Comparison of ENCODE assay signal across 17 mouse cellular contexts in genomic region chr11:121138732-121139131, GRCm38 (mm10). TPM values are rescaled to one million over a fixed set of nuclear protein-coding genes. Genes with fewer than 3 reads are reported as not detected.
DNase-seq lines count a peak whose midpoint lies in the region; ATAC-seq and TF ChIP-seq lines count a peak whose summit lies in the region.
"Had no signal": no experiment of that assay in that cellular context is flagged by ENCODE, and none has a peak within 500 bp of the region (broad histone marks: within the 10 kb centered on the region; RNA-seq: fewer than 3 reads in every experiment).

No protein-coding gene starts in this region.

- peak; percentile 28 for DNase-seq in adrenal gland, postnatal 14 days
- no peak for DNase-seq in adrenal gland, postnatal 4 days (ENCODE audit: low spot score in 2 of 2)
- DNase-seq in lung, embryonic 14.5 days: peak; percentile 17
- no peak for DNase-seq in lung, postnatal 25 days (ENCODE audit: low spot score)
- DNase-seq: thymus, postnatal 14 days had no signal

- 45% methylated on average over 6 of the region's 6 CpGs for WGBS in intestine, postnatal 0 days
- 52% methylated on average over 6 of the region's 6 CpGs for WGBS in intestine, embryonic 16.5 days
- 40% methylated on average over 6 of the region's 6 CpGs for WGBS in lung, embryonic 14.5 days
- WGBS in forebrain, embryonic 16.5 days: 49% methylated on average over 6 of the region's 6 CpGs

- H3K27me3 ChIP-seq in intestine, postnatal 0 days (replicated peaks; ENCODE audit: control insufficient read depth, insufficient read depth, low read length): no peaks in the 10 kb centered on the region
- 0 out of 2 replicates have a peak, but pooled peaks cover 2% of the 10 kb centered on the region for H3K27me3 ChIP-seq in intestine, embryonic 16.5 days (replicated peaks; ENCODE audit: control insufficient read depth, insufficient read depth, low read length)
- no peaks in the 10 kb centered on the region for H3K27me3 ChIP-seq in lung, embryonic 14.5 days (ENCODE audit: insufficient read depth, low read length)
- no peaks in the 10 kb centered on the region for H3K27me3 ChIP-seq in forebrain, embryonic 16.5 days (replicated peaks; ENCODE audit: control insufficient read depth, insufficient read depth, low read length)

- H3K4me2 ChIP-seq in intestine, postnatal 0 days (replicated peaks; ENCODE audit: low read depth): no peak overlapping the region
- no peak overlapping the region for H3K4me2 ChIP-seq in intestine, embryonic 16.5 days (ENCODE audit: low read depth, low read length)
- H3K4me2 ChIP-seq in lung, embryonic 14.5 days: no peak overlapping the region
- no peak overlapping the region for H3K4me2 ChIP-seq in forebrain, embryonic 16.5 days (ENCODE audit: low read length)
- H3K4me2 ChIP-seq: heart, embryonic 15.5 days had no signal

- peak; percentile 61 for TF ChIP-seq CTCF in intestine, postnatal 0 days (IDR thresholded peaks at IDR 0.05; ENCODE audit: low read depth)
- peak; percentile 39 for TF ChIP-seq CTCF in lung, embryonic 14.5 days (IDR thresholded peaks at IDR 0.05; ENCODE audit: low read depth)

- no peak overlapping the region for H3K9ac ChIP-seq in intestine, postnatal 0 days (ENCODE audit: low read depth, low read length)
- H3K9ac ChIP-seq in intestine, embryonic 16.5 days (ENCODE audit: low read depth, low read length): no peak overlapping the region
- H3K9ac ChIP-seq in lung, embryonic 14.5 days: no peak overlapping the region
- no peak overlapping the region for H3K9ac ChIP-seq in forebrain, embryonic 16.5 days (replicated peaks; ENCODE audit: low read depth, low read length)
- H3K9ac ChIP-seq: heart, embryonic 15.5 days had no signal

- no peaks in the 10 kb centered on the region for H3K9me3 ChIP-seq in intestine, postnatal 0 days (ENCODE audit: control insufficient read depth)
- no peaks in the 10 kb centered on the region for H3K9me3 ChIP-seq in intestine, embryonic 16.5 days (ENCODE audit: control insufficient read depth, low read length)
- H3K9me3 ChIP-seq in lung, embryonic 14.5 days (ENCODE audit: low read depth, low read length): no peaks in the 10 kb centered on the region
- H3K9me3 ChIP-seq in forebrain, embryonic 16.5 days (ENCODE audit: control insufficient read depth, low read length): no peaks in the 10 kb centered on the region
- H3K9me3 ChIP-seq: G1E; heart, embryonic 15.5 days had no signal

- no peak overlapping the region for H3K27ac ChIP-seq in intestine, postnatal 0 days (ENCODE audit: low read depth, low read length)
- no peak overlapping the region for H3K27ac ChIP-seq in intestine, embryonic 16.5 days (ENCODE audit: low read length)
- H3K27ac ChIP-seq in lung, embryonic 14.5 days (ENCODE audit: low read depth): no peak overlapping the region
- no peak overlapping the region for H3K27ac ChIP-seq in forebrain, embryonic 16.5 days (ENCODE audit: low read length)
- H3K27ac ChIP-seq: heart, embryonic 15.5 days had no signal

- H3K36me3 ChIP-seq in intestine, postnatal 0 days (ENCODE audit: control insufficient read depth, insufficient read depth): no peaks in the 10 kb centered on the region
- no peaks in the 10 kb centered on the region for H3K36me3 ChIP-seq in intestine, embryonic 16.5 days (ENCODE audit: control insufficient read depth, insufficient read depth, low read length)
- no peaks in the 10 kb centered on the region for H3K36me3 ChIP-seq in lung, embryonic 14.5 days (ENCODE audit: insufficient read depth)
- no peaks in the 10 kb centered on the region for H3K36me3 ChIP-seq in forebrain, embryonic 16.5 days (ENCODE audit: control insufficient read depth, insufficient read depth)
- H3K36me3 ChIP-seq: G1E; heart, embryonic 15.5 days had no signal

- no peak for ATAC-seq in intestine, postnatal 0 days
- ATAC-seq in intestine, embryonic 16.5 days: no peak
- ATAC-seq in lung, embryonic 14.5 days (ENCODE audit: insufficient read depth): no peak
- ATAC-seq in megakaryocyte progenitor cell, adult 5-6 weeks (replicated peaks; ENCODE audit: poor library complexity): 0 out of 2 replicates have a peak, but pooled peaks have one; percentile 23
- no peak for ATAC-seq in forebrain, embryonic 16.5 days
- ATAC-seq: hindbrain, embryonic 16.5 days had no signal

- no peak overlapping the region for H3K4me3 ChIP-seq in intestine, postnatal 0 days (ENCODE audit: low read depth, low read length)
- no peak overlapping the region for H3K4me3 ChIP-seq in intestine, embryonic 16.5 days (ENCODE audit: low read length)
- no peak overlapping the region for H3K4me3 ChIP-seq in lung, embryonic 14.5 days (ENCODE audit: low read depth, low read length)
- no peak overlapping the region for H3K4me3 ChIP-seq in forebrain, embryonic 16.5 days (replicated peaks; ENCODE audit: low read length)
- H3K4me3 ChIP-seq: erythroblast, embryonic 14.5 days; heart, embryonic 15.5 days; myocyte had no signal

- H3K4me1 ChIP-seq in intestine, postnatal 0 days (replicated peaks; ENCODE audit: control insufficient read depth, insufficient read depth, low read length): no peaks in the 10 kb centered on the region
- peaks cover 8% of the 10 kb centered on the region for H3K4me1 ChIP-seq in intestine, embryonic 16.5 days (ENCODE audit: control insufficient read depth, insufficient read depth, low read length)
- no peaks in the 10 kb centered on the region for H3K4me1 ChIP-seq in lung, embryonic 14.5 days (ENCODE audit: insufficient read depth)
- no peaks in the 10 kb centered on the region for H3K4me1 ChIP-seq in forebrain, embryonic 16.5 days (replicated peaks; ENCODE audit: control insufficient read depth, insufficient read depth, low read length)
- H3K4me1 ChIP-seq: heart, embryonic 15.5 days had no signal

RNA-seq across cellular contexts. Expression of gene Tex19.1, which starts 7.2 kb away (rescaled TPM):
- not detected in 2 replicates for total RNA-seq in adrenal gland, postnatal 14 days (2021)
- total RNA-seq in adrenal gland, postnatal 4 days (2021): not detected
- not detected in 2 replicates for polyA plus RNA-seq in intestine, postnatal 0 days (2015; fragmentation: Nextera tagmentation; extraction: Ambion mirVana)
- not detected in 2 replicates for polyA plus RNA-seq in intestine, embryonic 16.5 days (2015; fragmentation: Nextera tagmentation; extraction: Ambion mirVana)
- polyA plus RNA-seq in lung, embryonic 14.5 days (2014; fragmentation: Nextera tagmentation; extraction: Ambion mirVana): 0.11 TPM in 1 of 2 replicates, not detected in the other
- total RNA-seq in megakaryocyte progenitor cell, adult 5-6 weeks (2015): not detected in 2 replicates
- total RNA-seq in megakaryocyte progenitor cell, adult 5-6 weeks (2017): not detected in 2 replicates
- not detected in 2 replicates for polyA plus RNA-seq in forebrain, embryonic 16.5 days (2015; fragmentation: Nextera tagmentation; extraction: Ambion mirVana)
- total RNA-seq: G1E; layer of hippocampus, adult 8-10 months; megakaryocyte, adult 5-6 weeks had no signal
- polyA plus RNA-seq: erythroblast, embryonic 14.5 days; G1E; heart, embryonic 15.5 days; hindbrain, embryonic 16.5 days; myocyte had no signal

RNA-seq across cellular contexts. Expression of gene Tex19.2, which starts 20.3 kb away (rescaled TPM):
- not detected in 2 replicates for total RNA-seq in adrenal gland, postnatal 14 days (2021)
- total RNA-seq in adrenal gland, postnatal 4 days (2021): not detected
- 0.33 and 0.56 TPM in 2 replicates for polyA plus RNA-seq in intestine, postnatal 0 days (2015; fragmentation: Nextera tagmentation; extraction: Ambion mirVana)
- not detected in 2 replicates for polyA plus RNA-seq in intestine, embryonic 16.5 days (2015; fragmentation: Nextera tagmentation; extraction: Ambion mirVana)
- polyA plus RNA-seq in lung, embryonic 14.5 days (2014; fragmentation: Nextera tagmentation; extraction: Ambion mirVana): not detected in 2 replicates
- not detected in 2 replicates for total RNA-seq in megakaryocyte progenitor cell, adult 5-6 weeks (2015)
- 0.71 TPM in 1 of 2 replicates, not detected in the other for total RNA-seq in megakaryocyte progenitor cell, adult 5-6 weeks (2017)
- not detected in 2 replicates for polyA plus RNA-seq in forebrain, embryonic 16.5 days (2015; fragmentation: Nextera tagmentation; extraction: Ambion mirVana)
- total RNA-seq: layer of hippocampus, adult 8-10 months; megakaryocyte, adult 5-6 weeks had no signal
- polyA plus RNA-seq: erythroblast, embryonic 14.5 days; heart, embryonic 15.5 days; hindbrain, embryonic 16.5 days; limb, embryonic 11.5 days had no signal

RNA-seq across cellular contexts. Expression of gene Uts2r, which starts 21.3 kb away (rescaled TPM):
- not detected in 2 replicates for total RNA-seq in adrenal gland, postnatal 14 days (2021)
- total RNA-seq in adrenal gland, postnatal 4 days (2021): not detected
- polyA plus RNA-seq in intestine, postnatal 0 days (2015; fragmentation: Nextera tagmentation; extraction: Ambion mirVana): not detected in 2 replicates
- polyA plus RNA-seq in intestine, embryonic 16.5 days (2015; fragmentation: Nextera tagmentation; extraction: Ambion mirVana): not detected in 2 replicates
- not detected in 2 replicates for polyA plus RNA-seq in lung, embryonic 14.5 days (2014; fragmentation: Nextera tagmentation; extraction: Ambion mirVana)
- not detected in 2 replicates for total RNA-seq in megakaryocyte progenitor cell, adult 5-6 weeks (2015)
- not detected in 2 replicates for total RNA-seq in megakaryocyte progenitor cell, adult 5-6 weeks (2017)
- polyA plus RNA-seq in forebrain, embryonic 16.5 days (2015; fragmentation: Nextera tagmentation; extraction: Ambion mirVana): 0.16 and 0.19 TPM in 2 replicates
- total RNA-seq: megakaryocyte, adult 5-6 weeks had no signal
- polyA plus RNA-seq: G1E; heart, embryonic 15.5 days; limb, embryonic 11.5 days had no signal

RNA-seq across cellular contexts. Expression of gene Sectm1a, which starts 57.7 kb away (rescaled TPM):
- not detected in 2 replicates for total RNA-seq in adrenal gland, postnatal 14 days (2021)
- under 1 TPM in 1 of 2 experiments, not detected in 1; 0.22 TPM for total RNA-seq in adrenal gland, postnatal 4 days (2021)
- 10.0 and 10.2 TPM in 2 replicates for polyA plus RNA-seq in intestine, postnatal 0 days (2015; fragmentation: Nextera tagmentation; extraction: Ambion mirVana)
- polyA plus RNA-seq in intestine, embryonic 16.5 days (2015; fragmentation: Nextera tagmentation; extraction: Ambion mirVana): 7.0 and 10.4 TPM in 2 replicates
- 0.30 TPM in 1 of 2 replicates, not detected in the other for polyA plus RNA-seq in lung, embryonic 14.5 days (2014; fragmentation: Nextera tagmentation; extraction: Ambion mirVana)
- total RNA-seq in megakaryocyte progenitor cell, adult 5-6 weeks (2015): not detected in 2 replicates
- not detected in 2 replicates for total RNA-seq in megakaryocyte progenitor cell, adult 5-6 weeks (2017)
- not detected in 2 replicates for polyA plus RNA-seq in forebrain, embryonic 16.5 days (2015; fragmentation: Nextera tagmentation; extraction: Ambion mirVana)
- total RNA-seq: layer of hippocampus, adult 8-10 months had no signal
- polyA plus RNA-seq: erythroblast, embryonic 14.5 days; G1E; heart, embryonic 15.5 days; hindbrain, embryonic 16.5 days; limb, embryonic 11.5 days had no signal

Comparison
In these comparisons a context has a peak if more than half of its experiments do, and no peak if none do; other contexts are left out.
1. DNase-seq: peak in adrenal gland, postnatal 14 days (single experiment) and lung, embryonic 14.5 days (single experiment); none in adrenal gland, postnatal 4 days (0 of 2) and lung, postnatal 25 days (single experiment).